Mouse (Mus musculus) liver, postnatal 0 days (tissue): ENCODE results near the gene Alpl. TPM values are rescaled to one million over a fixed set of nuclear protein-coding genes. Genes with fewer than 3 reads are reported as not detected.

Experiments
- ATAC-seq: fragments of 200-750 bp; cut with Nextera tagmentation; 2 replicates; pipeline ENCODE4 v1.8.0; 2017; ENCODE audit warnings: mild to moderate bottlenecking, moderate library complexity
- DNase-seq: peaks from one replicate; pipeline ENCODE4 v3.0.0-alpha.2; 2016
- H3K27ac ChIP-seq: fragments of 300-500 bp; sonication (generic); 2 replicates; pipeline ENCODE4 v1.5.1; 2014; ENCODE audit warnings: antibody characterized with exemption, moderate library complexity, mild to moderate bottlenecking, low read depth
- H3K27me3 ChIP-seq: fragments of 300-500 bp; sonication (generic); 2 replicates; pipeline ENCODE4 v1.6.1; 2014; ENCODE audit warnings: low read length, control low read depth, mixed read lengths; ENCODE audit not compliant: insufficient read depth
- H3K36me3 ChIP-seq: fragments of 300-500 bp; sonication (generic); replicated peaks from 2 replicates; pipeline ENCODE4 v1.6.1; 2014; ENCODE audit warnings: mild to moderate bottlenecking, control low read depth, low read length, moderate library complexity, mixed read lengths; ENCODE audit not compliant: insufficient read depth
- H3K4me1 ChIP-seq: fragments of 300-500 bp; sonication (generic); 2 replicates; pipeline ENCODE4 v1.6.1; 2014; ENCODE audit warnings: antibody characterized with exemption, mild to moderate bottlenecking, control low read depth; ENCODE audit not compliant: insufficient read depth
- H3K4me2 ChIP-seq: fragments of 300-500 bp; sonication (generic); 2 replicates; pipeline ENCODE4 v1.6.1; 2014; ENCODE audit warnings: low read depth, mild to moderate bottlenecking, low read length, moderate library complexity, mixed read lengths
- H3K4me3 ChIP-seq: fragments of 300-500 bp; sonication (generic); 2 replicates; pipeline ENCODE4 v1.5.1; 2014; ENCODE audit warnings: low read depth, low read length
- H3K9ac ChIP-seq: fragments of 300-500 bp; sonication (generic); replicated peaks from 2 replicates; pipeline ENCODE4 v1.6.1; 2014; ENCODE audit warnings: mild to moderate bottlenecking, moderate library complexity
- H3K9me3 ChIP-seq: fragments of 300-500 bp; sonication (generic); 2 replicates; pipeline ENCODE4 v1.6.1; 2016; ENCODE audit warnings: mild to moderate bottlenecking, control low read depth, low read length, mixed read lengths
- CTCF ChIP-seq: sonication (generic); IDR thresholded peaks from 2 replicates; pipeline ENCODE4 v1.5.1; 2016; ENCODE audit warnings: antibody characterized with exemption, low read depth
- EP300 ChIP-seq: IDR thresholded peaks from 2 replicates; pipeline ENCODE4 v1.6.1; 2016; ENCODE audit warnings: antibody characterized with exemption, low read depth, mild to moderate bottlenecking
- WGBS: fragments of 180-500 bp; shearing (Covaris S2); extraction: QIAGEN DNeasy Blood & Tissue Kit; methylation state at CpG from one replicate; pipeline ENCODE4 v1.1.7; 2014; ENCODE audit not compliant: insufficient replicate concordance; 5-methylcytosine and 5-hydroxymethylcytosine counted together
- polyA plus RNA-seq: library from polyadenylated mRNA; unstranded; fragments of >200 nt; fragmentation: Nextera tagmentation; extraction: Ambion mirVana; gene quantifications from 2 replicates; pipeline ENCODE4 v1.2.1, GENCODE M21; 2015

The Alpl gene
- polyA plus RNA-seq, 1 experiment from 2014 or later: 18.7 TPM

GRCm38 (mm10) chr4:137778397-137779184, 17.6 kb downstream of the Alpl start:
- Histone ChIP-seq H3K27ac (no peak overlapping the region), H3K9ac (no peak overlapping the region), H3K27me3 (no peaks in the 10 kb centered on the region), H3K9me3 (no peaks in the 10 kb centered on the region), H3K4me3 (no peak overlapping the region), H3K36me3 (no peaks in the 10 kb centered on the region), H3K4me2 (no peak overlapping the region), H3K4me1 (peaks cover 13% of the 10 kb centered on the region)
- TF ChIP-seq EP300 (no peak), CTCF (no peak)
- WGBS: 73% methylated on average over 17 of the region's 17 CpGs
- DNase-seq (no peak), ATAC-seq (no peak)

DNA sequence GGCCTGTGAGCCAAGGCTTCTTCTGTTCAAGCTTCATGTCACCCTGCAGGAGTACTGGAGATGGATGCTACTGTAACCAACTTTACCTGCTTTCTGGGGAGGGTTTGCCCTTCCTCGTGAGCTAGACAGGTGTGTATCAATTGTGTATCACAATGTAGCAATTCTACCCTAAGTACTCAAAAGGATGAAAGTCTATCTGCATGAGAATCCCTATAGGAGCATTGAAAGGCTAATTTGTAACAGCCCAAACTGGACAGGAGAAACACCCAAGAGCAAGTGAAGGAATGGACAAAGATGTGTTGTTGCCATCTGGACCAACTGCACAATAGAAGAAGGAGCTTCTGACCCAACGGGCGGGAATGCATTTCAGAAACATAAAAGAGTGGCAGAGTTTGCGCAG, 18.3 kb downstream of the Alpl start:
- H3K27ac ChIP-seq: no peak overlapping the region
- ATAC-seq: no peak

GRCm38 (mm10) chr4:137774505-137774904, 21.7 kb downstream of the Alpl start:
- 53% methylated on average over 6 of the region's 6 CpGs for WGBS
- ATAC-seq: peak; percentile 44

More for the DNA sequence above, 18.3 kb downstream of the Alpl start:
- Histone ChIP-seq H3K36me3 (no peaks in the 10 kb centered on the region), H3K4me1 (peaks cover 16% of the 10 kb centered on the region), H3K4me3 (no peak overlapping the region), H3K9ac (no peak overlapping the region), H3K4me2 (no peak overlapping the region), H3K9me3 (no peaks in the 10 kb centered on the region), H3K27me3 (no peaks in the 10 kb centered on the region)
- TF ChIP-seq CTCF (no peak), EP300 (no peak)
- WGBS: 78% methylated on average over 4 of the region's 4 CpGs
- no peak for DNase-seq

GRCm38 (mm10) chr4:137774013-137774412, 22.2 kb downstream of the Alpl start:
- H3K27me3 ChIP-seq: no peaks in the 10 kb centered on the region
- no peaks in the 10 kb centered on the region for H3K9me3 ChIP-seq
- ATAC-seq (peak; percentile 34; the same call in 1 of the 2 replicates), DNase-seq (no peak)
- H3K36me3 ChIP-seq: no peaks in the 10 kb centered on the region
- H3K4me1 ChIP-seq: peaks cover 25% of the 10 kb centered on the region
- no peak overlapping the region for H3K4me2 ChIP-seq
- no peak for TF ChIP-seq EP300
- no peak for TF ChIP-seq CTCF
- 70% methylated on average over 5 of the region's 5 CpGs for WGBS
- H3K4me3 ChIP-seq: no peak overlapping the region
- peak overlapping the region; percentile 90 for H3K27ac ChIP-seq
- peak overlapping the region; percentile 46; the same call in 1 of the 2 replicates for H3K9ac ChIP-seq

More at GRCm38 (mm10) chr4:137774505-137774904, 21.7 kb downstream of the Alpl start:
- peak overlapping the region; percentile 90 for H3K27ac ChIP-seq
- H3K4me2 ChIP-seq: no peak overlapping the region
- H3K4me3 ChIP-seq: no peak overlapping the region
- peak overlapping the region; percentile 31; the same call in 1 of the 2 replicates for H3K9ac ChIP-seq
- peaks cover 25% of the 10 kb centered on the region for H3K4me1 ChIP-seq
- no peak for DNase-seq
- H3K36me3 ChIP-seq: no peaks in the 10 kb centered on the region
- TF ChIP-seq CTCF (no peak), EP300 (no peak)
- no peaks in the 10 kb centered on the region for H3K9me3 ChIP-seq
- no peaks in the 10 kb centered on the region for H3K27me3 ChIP-seq

- Histone ChIP-seq H3K4me3 (no peak overlapping the region), H3K9ac (peak overlapping the region; percentile 46), H3K36me3 (no peaks in the 10 kb centered on the region), H3K4me2 (no peak overlapping the region), H3K4me1 (peaks cover 25% of the 10 kb centered on the region), H3K27me3 (no peaks in the 10 kb centered on the region), H3K9me3 (no peaks in the 10 kb centered on the region), H3K27ac (peak overlapping the region; percentile 90)
- DNase-seq: peak; percentile 71
- TF ChIP-seq EP300: no peak; the same call in 1 of the 2 replicates
- TF ChIP-seq CTCF: no peak
- WGBS: 33% methylated on average over 2 of the region's 2 CpGs
- peak; percentile 79 for ATAC-seq
Observed at GRCm38 (mm10) chr4:137773369-137773899, 22.8 kb downstream of the Alpl start.

DNA sequence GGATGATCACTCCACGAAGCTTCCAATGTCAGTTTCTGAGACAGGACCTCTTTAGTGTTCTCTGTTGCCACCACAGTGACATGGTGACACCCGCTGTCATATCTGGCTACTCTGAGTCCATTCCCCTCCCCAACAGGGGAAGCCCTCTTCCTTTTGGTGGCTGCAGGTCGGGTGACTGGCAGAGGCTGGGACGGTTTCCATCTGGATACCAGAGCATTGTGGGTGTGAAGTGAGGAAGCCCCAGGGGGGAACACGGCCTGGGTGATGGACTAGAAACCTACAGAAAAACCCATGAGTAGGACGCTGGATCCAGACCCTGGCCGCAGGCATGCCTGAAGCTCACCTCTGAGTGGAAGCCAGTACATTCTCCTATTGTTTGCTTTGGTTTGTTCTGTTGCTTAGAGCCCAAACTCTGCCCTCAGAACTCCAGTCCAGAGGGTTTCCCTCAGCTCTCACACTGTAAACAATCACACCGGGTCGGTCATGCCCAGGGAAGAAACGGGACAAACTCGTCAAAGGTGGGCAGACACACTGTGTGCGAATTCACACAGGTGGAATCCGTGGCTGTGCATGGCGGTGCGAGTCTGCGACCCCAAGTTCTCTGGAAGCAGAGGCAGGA, 23.6 kb downstream of the Alpl start:
- Histone ChIP-seq H3K4me2 (peak overlapping the region; percentile 13; the same call in 1 of the 2 replicates), H3K9ac (no peak overlapping the region; the same call in 1 of the 2 replicates), H3K4me1 (peaks cover 25% of the 10 kb centered on the region), H3K9me3 (no peaks in the 10 kb centered on the region), H3K4me3 (no peak overlapping the region), H3K27ac (peak overlapping the region; percentile 90), H3K36me3 (no peaks in the 10 kb centered on the region), H3K27me3 (no peaks in the 10 kb centered on the region)
- no peak for DNase-seq
- ATAC-seq: peak; percentile 63
- no peak for TF ChIP-seq EP300
- no peak for TF ChIP-seq CTCF
- WGBS: 64% methylated on average over 16 of the region's 16 CpGs
